Mouse (Mus musculus) A20 (cell line): ENCODE results near the gene Rnaseh2b.

Experiments used
- DNase-seq: peaks from one replicate; pipeline ENCODE4 v3.0.0-alpha.2; 2011; ENCODE audit warnings: low read depth, low spot score

The Rnaseh2b gene

DNA sequence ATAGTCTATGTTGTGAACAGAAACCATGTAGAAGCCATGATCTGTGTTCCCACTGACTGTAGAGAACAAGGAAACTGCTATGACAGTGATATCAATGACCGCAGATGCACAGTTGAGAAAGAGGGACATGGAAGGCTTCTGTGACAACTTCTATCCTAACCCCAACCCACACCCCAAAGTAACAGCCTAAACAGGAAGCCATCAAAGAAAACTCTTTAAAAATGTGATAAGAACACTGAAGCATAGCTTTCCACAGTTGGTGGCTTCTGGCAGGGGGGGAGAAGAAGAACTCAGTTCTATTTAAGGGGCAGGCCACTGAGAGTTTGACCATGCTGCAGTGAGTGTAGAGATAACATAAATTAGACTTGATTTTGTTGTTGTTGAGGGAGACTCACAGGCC lies 19.3 kb downstream of the Rnaseh2b start:
- DNase-seq = no peak

DNA sequence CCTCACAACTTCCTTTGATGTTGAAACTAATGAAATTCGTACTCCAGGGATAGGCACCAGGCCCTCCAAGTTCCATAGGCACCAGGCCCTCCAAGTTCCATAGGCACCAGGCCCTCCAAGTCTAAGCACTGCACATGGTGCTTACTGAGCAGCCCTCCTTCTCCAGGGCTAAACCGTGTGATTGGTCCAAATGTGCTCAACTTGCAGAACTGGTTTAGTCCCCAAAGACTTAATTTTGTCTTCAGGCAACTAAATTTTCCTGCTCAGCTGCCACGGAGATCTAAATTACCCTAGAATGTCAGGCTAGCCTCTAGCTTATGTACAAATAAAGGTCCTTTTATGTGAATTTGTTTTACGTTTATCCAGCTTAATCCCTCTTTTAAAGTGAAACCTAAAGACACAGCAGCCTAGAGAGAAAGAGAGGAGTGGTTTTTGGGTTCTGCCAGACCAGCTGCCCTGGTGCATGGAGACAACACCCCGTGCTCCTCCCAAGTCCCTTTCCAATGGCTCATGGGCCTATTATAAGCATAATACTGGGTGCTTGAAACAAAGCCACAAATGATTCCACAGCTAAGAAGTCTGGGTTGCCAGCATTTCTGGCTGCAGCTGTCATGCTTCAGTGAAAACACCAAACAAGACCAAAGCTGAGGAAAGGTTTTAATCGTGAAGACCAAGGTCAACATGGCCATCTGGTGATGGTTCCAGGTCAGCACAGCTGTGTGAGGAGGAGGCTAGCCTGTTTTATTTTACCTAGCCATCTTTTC lies 30.4 kb downstream of the Rnaseh2b start:
- no peak for DNase-seq

DNA sequence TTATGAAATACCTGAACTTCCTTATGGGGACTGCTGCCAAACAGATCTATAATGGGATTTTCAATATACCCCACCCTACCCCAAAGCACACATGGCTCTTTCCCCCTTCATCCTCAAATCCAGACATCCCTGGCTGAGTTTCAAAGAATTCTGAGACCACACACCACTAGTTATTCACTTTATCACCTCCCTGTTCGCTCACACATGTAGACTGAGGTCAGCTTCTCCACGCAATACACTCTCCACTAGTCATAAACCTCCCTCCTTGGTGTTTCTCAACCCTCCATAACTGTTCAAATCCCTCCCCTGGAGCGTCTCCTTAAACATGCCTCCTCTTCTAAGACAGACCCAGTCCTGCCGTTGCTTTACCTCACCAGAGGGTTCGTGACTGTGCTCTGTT lies 31.1 kb downstream of the Rnaseh2b start:
- DNase-seq = no peak

GRCm38 (mm10) chr14:62324943-62325342 lies 32.6 kb downstream of the Rnaseh2b start:
- no peak for DNase-seq

DNA sequence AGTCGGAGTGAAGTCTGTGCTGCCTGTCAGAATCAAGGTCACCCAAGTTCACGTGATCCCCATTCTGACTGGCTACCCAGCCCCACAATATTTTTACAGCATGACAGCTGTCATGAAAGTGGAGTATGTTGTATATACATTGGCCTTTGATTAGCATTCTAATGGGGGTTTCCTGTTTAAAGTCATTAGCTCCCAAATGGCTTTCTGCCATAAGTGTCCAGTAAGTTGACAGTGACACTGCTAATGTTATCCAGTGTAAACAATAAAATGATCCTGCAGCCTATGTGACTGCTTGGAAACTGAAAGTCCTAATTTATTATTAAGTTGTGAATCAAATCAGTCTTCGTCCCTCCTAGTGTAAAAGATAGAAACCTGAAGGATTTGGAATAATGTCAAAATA lies 33.6 kb downstream of the Rnaseh2b start:
- DNase-seq = no peak

GRCm38 (mm10) chr14:62327171-62327570 lies 34.8 kb downstream of the Rnaseh2b start:
- no peak for DNase-seq

DNA sequence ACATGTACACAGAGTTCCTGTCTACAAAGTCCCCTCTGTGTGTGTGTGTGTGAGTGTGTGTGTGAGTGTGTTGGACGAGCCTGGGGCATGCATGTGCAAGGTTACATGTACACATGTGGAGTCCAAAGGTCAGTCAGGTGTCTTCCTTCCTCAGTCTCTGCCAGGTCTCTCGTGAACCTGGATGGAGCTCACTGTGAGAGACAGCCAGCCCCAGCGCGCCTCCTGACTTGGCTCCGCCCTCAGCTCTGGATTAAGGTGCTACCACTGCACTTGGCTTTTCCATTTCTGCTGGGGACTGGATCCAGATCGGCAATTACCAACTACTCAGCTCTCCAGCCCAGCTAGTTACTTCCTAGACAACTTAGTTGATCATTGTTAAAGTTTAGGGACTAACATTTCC lies 36.2 kb downstream of the Rnaseh2b start:
- DNase-seq = no peak

DNA sequence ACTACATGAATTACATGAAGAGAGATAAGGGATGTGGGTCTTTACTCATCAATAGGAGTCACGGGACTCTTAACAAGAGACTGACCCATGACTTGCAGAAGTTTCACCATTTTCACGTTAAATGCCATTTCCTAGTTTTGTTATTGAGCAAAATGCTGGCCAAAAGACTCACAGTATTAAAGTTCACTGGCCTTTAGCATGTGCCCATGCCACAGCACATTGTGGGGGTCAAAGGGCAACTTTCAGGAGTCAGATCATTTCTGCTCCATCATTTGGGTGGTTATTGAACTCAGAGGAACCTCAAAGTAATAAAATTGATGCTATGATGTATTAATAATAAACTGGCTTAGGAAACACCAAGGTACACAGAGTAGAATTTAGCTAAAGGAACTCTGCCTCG lies 37.2 kb downstream of the Rnaseh2b start:
- DNase-seq = no peak

GRCm38 (mm10) chr14:62331457-62331856 lies 39.1 kb downstream of the Rnaseh2b start:
- no peak for DNase-seq

- peak; percentile 95 for DNase-seq
Measured at GRCm38 (mm10) chr14:62331866-62332619, 39.7 kb downstream of the Rnaseh2b start.

GRCm38 (mm10) chr14:62333909-62334687 lies 41.7 kb downstream of the Rnaseh2b start:
- DNase-seq = peak; percentile 65

DNA sequence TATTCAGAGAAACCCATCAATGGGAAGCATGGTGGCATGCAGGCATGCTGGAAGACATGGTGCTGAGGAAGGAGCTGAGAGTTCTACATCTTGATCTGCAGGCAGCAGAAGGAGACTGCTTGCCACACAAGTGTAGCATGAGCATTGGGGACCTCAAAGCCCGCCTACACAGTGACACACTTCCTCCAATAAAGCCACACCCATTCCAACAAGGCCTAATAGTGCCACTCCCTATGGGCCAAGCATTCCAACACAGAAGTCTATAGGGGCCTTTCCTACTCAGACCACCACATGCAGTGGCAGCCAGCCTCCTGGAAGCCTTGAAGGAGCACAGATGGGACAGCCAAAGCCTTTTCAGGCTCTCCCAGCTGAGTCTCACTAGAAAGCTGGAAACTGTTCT lies 46.8 kb downstream of the Rnaseh2b start:
- DNase-seq = no peak

DNA sequence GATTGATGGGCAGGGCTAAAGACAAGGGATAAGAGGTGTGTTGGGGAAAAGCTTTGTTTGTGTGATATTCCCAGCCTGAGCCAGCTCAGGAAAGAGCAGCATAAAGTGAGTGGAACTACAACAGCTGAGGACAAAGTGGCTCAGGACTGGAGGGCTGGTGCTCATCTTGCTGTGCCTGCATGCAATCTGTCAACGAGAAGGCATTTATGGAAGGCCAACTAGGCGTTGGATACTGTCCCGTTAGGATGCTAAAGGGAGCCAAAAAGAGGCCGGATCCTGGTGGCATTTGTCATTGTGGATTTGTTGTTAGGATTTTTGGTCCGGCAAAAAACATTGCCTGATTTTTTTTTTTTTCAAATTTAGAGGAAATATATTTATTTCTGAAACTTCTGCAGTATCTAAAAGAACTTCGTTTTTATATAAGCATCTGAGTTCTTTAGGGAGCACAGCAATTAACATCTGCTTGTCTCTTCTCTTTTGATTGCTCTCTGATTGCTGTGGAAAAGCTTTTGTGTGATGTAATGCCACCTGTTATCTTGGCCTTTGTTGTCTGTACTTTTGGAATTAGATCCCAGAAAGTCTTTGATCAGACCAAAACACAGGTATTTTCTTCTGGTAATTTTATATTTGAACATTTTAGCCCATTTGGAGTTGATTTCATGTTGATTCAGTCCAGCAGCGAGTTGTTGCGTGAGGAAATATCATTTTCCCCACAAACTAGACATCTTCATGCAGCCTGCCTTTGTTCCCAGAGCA lies 49.7 kb downstream of the Rnaseh2b start:
- no peak for DNase-seq

DNA sequence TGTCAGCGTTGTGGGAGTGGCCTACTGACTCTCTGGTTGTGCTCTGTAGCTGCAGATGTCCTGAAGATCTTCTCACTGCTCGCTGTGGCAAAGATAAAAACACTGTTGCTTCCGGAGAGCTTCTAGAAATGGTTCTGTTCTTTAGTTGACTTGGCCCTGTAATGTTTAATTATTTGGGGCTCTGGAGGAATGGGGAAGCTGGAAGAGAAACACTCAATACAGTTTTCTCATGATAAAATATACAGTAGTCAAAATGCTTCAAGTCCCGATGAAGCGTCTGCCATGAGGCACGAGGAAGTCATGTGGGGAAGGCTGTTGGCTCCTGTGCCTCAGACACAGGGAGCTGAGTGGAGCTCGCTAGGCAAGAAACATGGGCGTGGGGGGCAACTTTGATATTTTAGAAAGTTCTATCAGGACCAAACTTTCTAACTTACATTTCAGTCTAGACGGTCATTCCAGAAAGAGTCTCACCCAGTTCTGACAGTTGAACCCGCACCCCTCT lies 50.3 kb downstream of the Rnaseh2b start:
- no peak for DNase-seq

GRCm38 (mm10) chr14:62346570-62346969 lies 54.2 kb downstream of the Rnaseh2b start:
- no peak for DNase-seq

DNA sequence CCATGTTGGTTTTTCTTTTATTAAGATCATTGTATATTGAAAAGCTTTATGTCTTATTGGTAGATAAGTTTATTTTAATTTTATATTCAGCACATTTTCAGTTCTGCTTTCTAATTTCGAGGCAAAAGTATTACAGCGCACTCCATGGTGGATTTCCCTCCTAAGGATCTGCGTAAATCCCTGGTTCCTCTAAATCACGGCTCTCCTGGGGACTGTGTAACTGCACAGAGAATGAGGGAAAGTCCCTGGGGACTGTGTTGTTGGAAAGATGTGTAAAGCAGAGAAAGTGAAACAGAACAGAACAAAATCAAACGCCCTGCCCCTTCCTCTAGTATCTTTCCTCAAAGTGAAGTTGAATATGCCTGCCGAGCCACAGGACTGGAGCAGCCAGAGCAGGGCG lies 54.7 kb downstream of the Rnaseh2b start:
- DNase-seq = peak; percentile 54

- no peak for DNase-seq
Measured at GRCm38 (mm10) chr14:62349786-62350185, 57.4 kb downstream of the Rnaseh2b start.

DNA sequence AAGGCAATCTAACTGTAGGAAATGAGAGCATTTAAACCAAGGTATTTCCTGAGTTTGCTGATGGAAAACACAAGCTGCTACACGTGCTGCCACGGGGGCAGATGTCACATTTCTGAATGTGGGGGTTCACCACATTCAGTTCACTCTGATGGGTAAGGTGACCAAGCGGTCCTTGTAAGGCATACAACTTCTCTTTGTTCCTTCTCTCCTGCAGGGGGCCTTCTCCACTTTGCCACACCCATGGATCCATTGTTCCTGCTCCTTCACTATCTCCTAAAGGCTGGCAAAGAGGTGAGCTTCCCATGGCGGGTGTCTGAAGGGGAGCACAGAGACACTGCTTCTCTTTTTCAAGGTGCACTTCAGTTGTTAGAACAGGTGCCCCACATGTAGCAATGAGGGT lies 57.8 kb downstream of the Rnaseh2b start:
- DNase-seq = no peak

GRCm38 (mm10) chr14:62350890-62351289 lies 58.5 kb downstream of the Rnaseh2b start:
- DNase-seq = no peak

- DNase-seq = peak; percentile 15
Measured at GRCm38 (mm10) chr14:62353372-62353771, 61.0 kb downstream of the Rnaseh2b start.

GRCm38 (mm10) chr14:62353793-62354192 lies 61.4 kb downstream of the Rnaseh2b start:
- peak; percentile 28 for DNase-seq
